In the genomic region with DNA sequence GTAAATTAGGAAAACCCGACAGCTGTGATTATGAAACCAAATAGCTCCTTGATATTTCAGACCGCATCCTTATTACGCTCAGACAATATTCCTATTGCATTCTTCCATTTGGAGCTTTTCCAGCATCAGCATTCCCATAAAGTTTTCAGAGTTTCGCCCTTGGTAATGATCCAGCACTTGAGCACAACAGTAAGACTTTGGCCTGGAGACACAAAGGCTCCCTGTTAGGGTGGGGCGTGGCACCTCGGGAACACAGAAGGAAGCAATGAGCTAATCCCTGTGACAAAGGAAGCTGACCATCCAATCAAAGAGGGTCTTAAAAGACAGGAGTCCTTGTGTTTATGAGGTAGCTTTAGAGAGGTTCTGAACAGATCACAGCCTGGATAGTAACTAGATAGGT, we compare ENCODE assay signal across 18 mouse cellular contexts.
DNase-seq lines count a peak whose midpoint lies in the region; ATAC-seq and TF ChIP-seq lines count a peak whose summit lies in the region.
"Had no signal": no experiment of that assay in that cellular context is flagged by ENCODE, and none has a peak within 500 bp of the region (broad histone marks: within the 10 kb centered on the region; RNA-seq: fewer than 3 reads in every experiment).

No protein-coding gene starts in this region.

- H3K4me1 ChIP-seq in lung, embryonic 16.5 days (replicated peaks; ENCODE audit: control insufficient read depth, insufficient read depth, low read length), result no peaks in the 10 kb centered on the region
- H3K4me1 ChIP-seq: hindbrain, embryonic 15.5 days had no signal

- H3K4me2 ChIP-seq in lung, embryonic 16.5 days (ENCODE audit: low read depth, low read length), result no peak overlapping the region
- H3K4me2 ChIP-seq: hindbrain, embryonic 15.5 days; lung, embryonic 15.5 days; midbrain, embryonic 11.5 days had no signal

- peak; percentile 10 for DNase-seq in gastrocnemius, adult 18-20 months (ENCODE audit: low spot score)
- no peak for DNase-seq in gastrocnemius, adult 2 months
- DNase-seq in lung, postnatal 14 days, result no peak
- DNase-seq in ZHBTc4 (ENCODE audit: low read depth, low spot score), result peak; percentile 6
- peak; percentile 11 for DNase-seq in skeletal muscle tissue, adult 2 months (ENCODE audit: low read depth, low spot score)
- DNase-seq in frontal cortex, adult 2 months (ENCODE audit: extremely low spot score in 1 of 2, low spot score in 1 of 2), result no peak
- DNase-seq: adrenal gland, postnatal 10 days; cerebellum, adult 9-10 months; embryo, embryonic 11 days; kidney, adult 2 months; kidney, postnatal 25 days; right cerebral cortex, adult 18-20 months; spleen, adult 18-20 months had no signal

- no peak overlapping the region for H3K9ac ChIP-seq in lung, embryonic 16.5 days (ENCODE audit: low read length)
- H3K9ac ChIP-seq: hindbrain, embryonic 15.5 days; lung, embryonic 15.5 days had no signal

- 0 out of 2 replicates have a peak, but pooled peaks have one; percentile 34 for ATAC-seq in lung, embryonic 16.5 days (ENCODE audit: low read depth)

- no peaks in the 10 kb centered on the region for H3K9me3 ChIP-seq in lung, embryonic 16.5 days (ENCODE audit: control insufficient read depth, low read length)
- H3K9me3 ChIP-seq: hindbrain, embryonic 15.5 days; lung, embryonic 15.5 days had no signal

- WGBS in lung, embryonic 16.5 days, result 61% methylated on average over 6 of the region's 6 CpGs

- no peaks in the 10 kb centered on the region for H3K27me3 ChIP-seq in lung, embryonic 16.5 days (ENCODE audit: control insufficient read depth, insufficient read depth, low read depth, low read length)
- H3K27me3 ChIP-seq: hindbrain, embryonic 15.5 days; lung, embryonic 15.5 days had no signal

- intact Hi-C loops in gastrocnemius, adult 2 months (cut with DNase I), result no loop called here

- no peaks in the 10 kb centered on the region for H3K36me3 ChIP-seq in lung, embryonic 16.5 days (ENCODE audit: control insufficient read depth, insufficient read depth, low read length)
- H3K36me3 ChIP-seq: hindbrain, embryonic 15.5 days; lung, embryonic 15.5 days had no signal

- no peak overlapping the region for H3K4me3 ChIP-seq in gastrocnemius, adult 2 months
- H3K4me3 ChIP-seq in lung, embryonic 16.5 days (ENCODE audit: low read length), result no peak overlapping the region
- H3K4me3 ChIP-seq: erythroblast, embryonic 14.5 days; hindbrain, embryonic 15.5 days; lung, embryonic 15.5 days had no signal

- no peak for TF ChIP-seq CTCF in gastrocnemius, adult 2 months (IDR thresholded peaks at IDR 0.05)

- H3K27ac ChIP-seq in gastrocnemius, adult 2 months, result no peak overlapping the region
- no peak overlapping the region for H3K27ac ChIP-seq in lung, embryonic 16.5 days (ENCODE audit: low read length)
- H3K27ac ChIP-seq: hindbrain, embryonic 15.5 days; lung, embryonic 15.5 days had no signal

Comparison
In these comparisons a context has a peak if more than half of its experiments do, and no peak if none do; other contexts are left out.
1. DNase-seq: peak in gastrocnemius, adult 18-20 months (single experiment), ZHBTc4 (single experiment) and skeletal muscle tissue, adult 2 months (single experiment); none in gastrocnemius, adult 2 months (single experiment), lung, postnatal 14 days (single experiment) and frontal cortex, adult 2 months (0 of 2).